In the genomic region with DNA sequence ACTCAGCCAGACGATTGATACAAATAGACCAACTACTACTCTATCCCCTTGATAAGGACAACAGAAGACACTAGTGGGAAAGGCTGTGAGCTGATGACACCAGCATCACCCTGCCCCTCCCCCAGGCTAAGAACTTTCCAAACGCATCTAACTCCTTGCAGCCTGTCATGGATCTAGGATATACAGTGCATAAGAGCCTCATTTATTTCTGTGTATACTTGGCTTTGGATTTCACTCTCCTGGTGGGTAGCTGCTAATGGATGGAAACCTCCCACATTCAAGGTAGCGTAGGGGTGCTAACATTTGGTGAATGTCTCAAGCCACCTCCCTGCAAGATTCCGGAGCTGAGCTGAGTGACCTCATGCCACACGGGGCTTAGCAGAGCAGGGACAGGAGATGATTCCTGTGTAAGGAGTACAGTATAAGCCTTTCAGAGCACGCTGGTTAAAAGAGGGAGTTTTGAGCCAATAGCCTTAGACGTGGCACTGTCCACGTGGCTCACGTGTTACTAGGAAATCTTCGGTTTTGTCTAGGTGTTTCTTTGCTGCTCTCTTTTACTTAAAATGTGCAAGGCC, we compare ENCODE assay signal across 28 mouse cellular contexts. TPM values are rescaled to one million over a fixed set of nuclear protein-coding genes. Genes with fewer than 3 reads are reported as not detected.
DNase-seq lines count a peak whose midpoint lies in the region; ATAC-seq and TF ChIP-seq lines count a peak whose summit lies in the region.
"Had no signal": no experiment of that assay in that cellular context is flagged by ENCODE, and none has a peak within 500 bp of the region (broad histone marks: within the 10 kb centered on the region; RNA-seq: fewer than 3 reads in every experiment).

No protein-coding gene starts in this region.

- TF ChIP-seq CTCF in hindbrain, postnatal 0 days (IDR thresholded peaks at IDR 0.05; ENCODE audit: low read depth) = no peak

- H3K27me3 ChIP-seq in hindbrain, postnatal 0 days (ENCODE audit: insufficient read depth, low read length) = no peaks in the 10 kb centered on the region
- no peaks in the 10 kb centered on the region for H3K27me3 ChIP-seq in hindbrain, embryonic 10.5 days (ENCODE audit: insufficient read depth, poor library complexity, severe bottlenecking)
- H3K27me3 ChIP-seq in kidney, embryonic 14.5 days (ENCODE audit: control insufficient read depth, insufficient read depth, low read length) = no peaks in the 10 kb centered on the region
- H3K27me3 ChIP-seq: embryonic facial prominence, embryonic 12.5 days; forebrain, embryonic 15.5 days; heart, embryonic 13.5 days; hindbrain, embryonic 15.5 days; limb, embryonic 13.5 days; neural tube, embryonic 12.5 days had no signal

- 87% methylated on average over 10 of the region's 10 CpGs for WGBS in hindbrain, postnatal 0 days
- 89% methylated on average over 10 of the region's 10 CpGs for WGBS in hindbrain, embryonic 10.5 days
- 64% methylated on average over 10 of the region's 10 CpGs for whole genome bisulfite sequencing in kidney, embryonic 14.5 days

- no peaks in the 10 kb centered on the region for H3K36me3 ChIP-seq in hindbrain, postnatal 0 days (ENCODE audit: insufficient read depth, low read length)
- no peaks in the 10 kb centered on the region for H3K36me3 ChIP-seq in hindbrain, embryonic 10.5 days
- no peaks in the 10 kb centered on the region for H3K36me3 ChIP-seq in kidney, embryonic 14.5 days (ENCODE audit: control insufficient read depth, insufficient read depth, low read length)
- H3K36me3 ChIP-seq: embryonic facial prominence, embryonic 12.5 days; forebrain, embryonic 15.5 days; G1E; heart, embryonic 13.5 days; hindbrain, embryonic 15.5 days; limb, embryonic 13.5 days; neural tube, embryonic 12.5 days had no signal

- H3K4me1 ChIP-seq in hindbrain, postnatal 0 days (ENCODE audit: insufficient read depth, low read length) = no peaks in the 10 kb centered on the region
- H3K4me1 ChIP-seq in hindbrain, embryonic 10.5 days (replicated peaks) = no peaks in the 10 kb centered on the region
- H3K4me1 ChIP-seq in kidney, embryonic 14.5 days (ENCODE audit: control insufficient read depth, insufficient read depth, low read length) = no peaks in the 10 kb centered on the region
- H3K4me1 ChIP-seq: embryonic facial prominence, embryonic 12.5 days; neural tube, embryonic 12.5 days had no signal

- H3K4me3 ChIP-seq in hindbrain, postnatal 0 days (ENCODE audit: low read length) = no peak overlapping the region
- no peak overlapping the region for H3K4me3 ChIP-seq in hindbrain, embryonic 10.5 days
- no peak overlapping the region for H3K4me3 ChIP-seq in kidney, embryonic 14.5 days (ENCODE audit: low read length)
- H3K4me3 ChIP-seq: embryonic facial prominence, embryonic 12.5 days; forebrain, embryonic 15.5 days; heart, embryonic 13.5 days; limb, embryonic 13.5 days; neural tube, embryonic 12.5 days had no signal

- peak overlapping the region; percentile 56; the same call in 1 of the 2 replicates for H3K4me2 ChIP-seq in hindbrain, postnatal 0 days (ENCODE audit: low read depth, low read length)
- H3K4me2 ChIP-seq in kidney, embryonic 14.5 days (replicated peaks; ENCODE audit: low read depth, low read length) = no peak overlapping the region
- H3K4me2 ChIP-seq: embryonic facial prominence, embryonic 12.5 days; forebrain, embryonic 15.5 days; limb, embryonic 13.5 days; neural tube, embryonic 12.5 days had no signal

- no peak overlapping the region for H3K9ac ChIP-seq in hindbrain, postnatal 0 days (replicated peaks; ENCODE audit: low read length)
- H3K9ac ChIP-seq in kidney, embryonic 14.5 days (ENCODE audit: low read depth, low read length) = no peak overlapping the region
- H3K9ac ChIP-seq: embryonic facial prominence, embryonic 12.5 days; forebrain, embryonic 15.5 days; heart, embryonic 13.5 days; hindbrain, embryonic 15.5 days; limb, embryonic 13.5 days; neural tube, embryonic 12.5 days had no signal

- H3K27ac ChIP-seq in hindbrain, postnatal 0 days = no peak overlapping the region
- no peak overlapping the region for H3K27ac ChIP-seq in hindbrain, embryonic 10.5 days
- no peak overlapping the region for H3K27ac ChIP-seq in kidney, embryonic 14.5 days (ENCODE audit: low read depth, low read length)
- H3K27ac ChIP-seq: embryonic facial prominence, embryonic 12.5 days; forebrain, embryonic 15.5 days; heart, embryonic 13.5 days; hindbrain, embryonic 15.5 days; limb, embryonic 13.5 days; neural tube, embryonic 12.5 days; stomach, postnatal 0 days had no signal

- H3K9me3 ChIP-seq in hindbrain, postnatal 0 days (ENCODE audit: low read length) = no peaks in the 10 kb centered on the region
- no peaks in the 10 kb centered on the region for H3K9me3 ChIP-seq in hindbrain, embryonic 10.5 days
- no peaks in the 10 kb centered on the region for H3K9me3 ChIP-seq in kidney, embryonic 14.5 days (ENCODE audit: control insufficient read depth, low read length)
- H3K9me3 ChIP-seq: embryonic facial prominence, embryonic 12.5 days; forebrain, embryonic 15.5 days; G1E; heart, embryonic 13.5 days; hindbrain, embryonic 15.5 days; limb, embryonic 13.5 days; neural tube, embryonic 12.5 days had no signal

- DNase-seq in hindbrain, postnatal 0 days (ENCODE audit: low spot score) = no peak
- no peak for DNase-seq in hindbrain, embryonic 10.5 days (ENCODE audit: low spot score)
- peak; percentile 47 for DNase-seq in kidney, adult 18-20 months
- peak; percentile 12 to 54 for DNase-seq in kidney, postnatal 25 days
- no peak for DNase-seq in adrenal gland, postnatal 36 days
- DNase-seq in embryo, embryonic 11 days = no peak
- DNase-seq: adrenal gland, adult 8-10 months; cerebellum, adult 8-10 months; cerebellum, postnatal 36 days; gastrocnemius, postnatal 36 days; heart, postnatal 10 days; lung, postnatal 4 days; right cerebral cortex, adult 18-20 months; thymus, adult 18-20 months; thymus, postnatal 25 days had no signal

- no peak for ATAC-seq in hindbrain, postnatal 0 days
- peak; percentile 56 for ATAC-seq in kidney, embryonic 14.5 days (ENCODE audit: low FRiP score, low TSS enrichment)
- ATAC-seq: forebrain, embryonic 15.5 days; lung, postnatal 0 days; midbrain, embryonic 16.5 days had no signal

RNA-seq across cellular contexts. Expression of a gene that starts 1.4 kb away (rescaled TPM):
- 14.3 and 16.2 TPM in 2 replicates for total RNA-seq in hindbrain, postnatal 0 days (2014; rRNA removed)
- polyA plus RNA-seq in hindbrain, postnatal 0 days (2015; fragmentation: Nextera tagmentation; extraction: Ambion mirVana) = 17.9 and 18.4 TPM in 2 replicates
- 0.07 and 0.12 TPM in 2 replicates for polyA plus RNA-seq in hindbrain, embryonic 10.5 days (2016; fragmentation: Nextera tagmentation; extraction: Ambion mirVana)
- 0.69 and 1.2 TPM in 2 replicates for polyA plus RNA-seq in kidney, embryonic 14.5 days (2014; fragmentation: Nextera tagmentation; extraction: Ambion mirVana)
- not detected for total RNA-seq in adrenal gland, postnatal 36 days (2021)
- total RNA-seq: adrenal gland, adult 8-10 months; heart, adult 8-10 months; heart, postnatal 10 days; hematopoietic stem cell, adult 5-6 weeks had no signal
- polyA plus RNA-seq: G1E had no signal

Comparison
In these comparisons a context has a peak if more than half of its experiments do, and no peak if none do; other contexts are left out.
1. DNase-seq: peak in kidney, adult 18-20 months (single experiment) and kidney, postnatal 25 days (2 of 2); none in hindbrain, postnatal 0 days (single experiment), hindbrain, embryonic 10.5 days (single experiment), adrenal gland, postnatal 36 days (0 of 2) and embryo, embryonic 11 days (single experiment).